Mouse (Mus musculus) erythroblast, embryonic 14.5 days (primary cell): ENCODE results near the gene Rassf8.

Experiments used
- GATA1 ChIP-seq: IDR thresholded peaks from 2 replicates; pipeline ENCODE4 v1.6.1; 2012; ENCODE audit warnings: low read length, inconsistent platforms, mixed read lengths
- TAL1 ChIP-seq: IDR thresholded peaks from 3 replicates; pipeline ENCODE4 v1.6.1; 2012; ENCODE audit warnings: low read length, inconsistent platforms, mixed read lengths

DNA sequence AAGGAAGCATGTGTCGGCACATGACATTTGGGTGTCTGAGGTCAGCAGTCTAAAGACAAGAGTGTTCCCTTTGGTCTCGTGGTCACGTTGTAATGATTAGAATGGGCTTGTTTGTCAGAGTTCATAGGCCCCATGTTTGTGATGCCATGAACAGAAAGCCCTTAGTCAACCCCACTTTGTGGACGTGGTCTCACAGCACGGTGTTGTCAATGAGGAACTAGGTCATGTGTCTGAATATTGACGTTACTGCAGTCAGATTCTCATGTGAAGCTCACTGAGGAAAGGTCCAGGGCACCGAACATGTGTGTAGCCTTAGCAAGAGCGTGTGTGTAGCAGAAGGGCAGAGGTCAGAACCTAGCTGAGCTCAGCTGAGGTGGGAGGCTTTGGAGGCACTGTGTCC, 56.3 kb downstream of the Rassf8 start:
- TF ChIP-seq GATA1 (no peak), TAL1 (no peak)
